Mouse (Mus musculus): ENCODE results near the gene Capn1. TPM values are rescaled to one million over a fixed set of nuclear protein-coding genes. Genes with fewer than 3 reads are reported as not detected.
A peak's percentile ranks its signal among the peaks of the same experiment; 100 is the strongest.

The Capn1 gene
- polyA plus RNA-seq, 1 experiment from 2014 or later, result 16.1 TPM

DNA sequence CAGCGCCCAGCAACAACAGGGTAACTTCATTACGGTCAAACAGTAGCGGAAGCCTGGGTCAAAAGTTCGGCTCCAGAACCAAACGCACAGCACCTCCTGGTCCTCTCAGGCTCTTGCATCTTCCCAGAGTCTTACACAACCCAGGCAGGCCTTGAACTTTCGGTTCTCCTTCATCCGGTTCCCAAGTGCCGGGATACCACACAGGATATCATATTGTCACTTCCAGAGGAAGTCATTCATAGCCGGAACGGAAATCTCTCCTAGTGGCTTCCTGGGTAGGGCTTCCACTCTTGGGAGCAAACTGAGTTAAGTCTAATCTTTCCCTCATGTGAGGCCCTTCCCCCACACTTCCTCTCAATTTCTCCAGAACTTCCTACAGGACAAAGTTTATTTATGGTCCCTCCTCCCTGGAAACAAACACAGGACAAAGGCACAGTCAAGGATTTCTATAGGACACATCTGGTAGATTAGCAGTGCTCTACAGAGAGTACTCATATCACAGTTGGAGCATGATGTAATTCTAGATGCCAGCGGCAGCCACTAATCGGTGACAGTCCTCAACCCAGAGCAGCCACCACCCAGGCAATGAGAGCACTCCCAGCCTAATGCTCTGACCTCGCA, 63.5 kb downstream of the Capn1 start:
- peak overlapping the region; percentile 27; the same call in 1 of the 2 replicates for H3K27ac ChIP-seq (ENCODE audit: low read length)
- H3K4me2 ChIP-seq (replicated peaks; ENCODE audit: low read depth, low read length), result no peak overlapping the region
- H3K4me1 ChIP-seq (ENCODE audit: control insufficient read depth, insufficient read depth, low read length), result peaks cover 11% of the 10 kb centered on the region; the same call in 1 of the 2 replicates
- H3K27me3 ChIP-seq (ENCODE audit: control insufficient read depth, insufficient read depth, low read length), result no peaks in the 10 kb centered on the region
- no peak overlapping the region for H3K9ac ChIP-seq (replicated peaks; ENCODE audit: low read depth, low read length)
- 82% methylated on average over 13 of the region's 13 CpGs for WGBS
- H3K9me3 ChIP-seq (ENCODE audit: control insufficient read depth, low read depth, low read length), result no peaks in the 10 kb centered on the region
- no peak for ATAC-seq (ENCODE audit: insufficient number of reproducible peaks, insufficient read depth, low FRiP score, low read depth)
- peaks cover 61% of the 10 kb centered on the region for H3K36me3 ChIP-seq (ENCODE audit: control insufficient read depth, insufficient read depth, low read length)
- H3K4me3 ChIP-seq (ENCODE audit: low read depth, low read length), result no peak overlapping the region

DNA sequence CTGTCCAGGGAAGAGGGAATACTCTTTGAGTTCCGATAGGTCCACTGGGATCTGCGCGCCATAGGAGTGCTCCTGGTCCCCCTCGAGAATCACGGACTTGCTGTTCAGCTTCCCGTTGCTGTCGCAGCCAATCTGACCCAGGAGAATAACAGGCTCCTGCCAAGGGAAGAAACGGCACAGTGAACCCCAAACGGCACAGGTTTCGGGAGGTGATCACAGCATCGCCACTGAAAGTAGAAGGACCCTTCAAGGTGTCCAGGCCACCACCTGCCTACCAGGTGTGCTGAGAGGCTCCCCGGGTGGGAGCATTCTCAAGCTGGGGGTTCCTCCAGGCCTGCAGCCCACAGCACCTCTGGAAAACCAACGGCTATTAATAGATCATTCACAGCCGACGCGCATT, 64.1 kb downstream of the Capn1 start:
- Histone ChIP-seq H3K27ac (ENCODE audit: low read length) (no peak overlapping the region), H3K4me1 (ENCODE audit: control insufficient read depth, insufficient read depth, low read length) (peaks cover 11% of the 10 kb centered on the region; the same call in 1 of the 2 replicates), H3K36me3 (ENCODE audit: control insufficient read depth, insufficient read depth, low read length) (peaks cover 61% of the 10 kb centered on the region), H3K4me3 (ENCODE audit: low read depth, low read length) (no peak overlapping the region), H3K9ac (replicated peaks; ENCODE audit: low read depth, low read length) (no peak overlapping the region), H3K9me3 (ENCODE audit: control insufficient read depth, low read depth, low read length) (no peaks in the 10 kb centered on the region), H3K4me2 (replicated peaks; ENCODE audit: low read depth, low read length) (no peak overlapping the region), H3K27me3 (ENCODE audit: control insufficient read depth, insufficient read depth, low read length) (no peaks in the 10 kb centered on the region)
- ATAC-seq (ENCODE audit: insufficient number of reproducible peaks, insufficient read depth, low FRiP score, low read depth), result no peak
- WGBS, result 86% methylated on average over 16 of the region's 16 CpGs

DNA sequence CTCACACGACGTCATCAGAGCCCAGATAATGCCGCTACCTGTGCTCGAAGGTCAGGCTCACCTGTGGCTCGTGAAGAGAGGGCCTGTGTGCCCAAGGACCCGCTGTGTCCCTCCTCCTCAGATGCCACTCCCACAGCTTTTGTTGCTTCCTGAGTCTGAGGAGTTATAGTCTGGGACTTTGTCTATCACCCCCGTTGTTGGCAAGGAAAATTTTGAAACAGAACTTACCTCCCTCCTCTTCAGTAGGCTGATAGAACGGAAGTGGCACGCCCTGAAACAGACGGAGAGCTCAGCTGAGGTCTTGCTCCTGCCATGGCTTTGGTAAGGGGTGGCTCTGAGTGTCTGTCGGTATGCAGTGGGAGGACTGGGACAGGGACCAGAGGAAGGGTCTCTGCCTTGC, 65.5 kb downstream of the Capn1 start:
- 90% methylated on average over 11 of the region's 11 CpGs for WGBS

DNA sequence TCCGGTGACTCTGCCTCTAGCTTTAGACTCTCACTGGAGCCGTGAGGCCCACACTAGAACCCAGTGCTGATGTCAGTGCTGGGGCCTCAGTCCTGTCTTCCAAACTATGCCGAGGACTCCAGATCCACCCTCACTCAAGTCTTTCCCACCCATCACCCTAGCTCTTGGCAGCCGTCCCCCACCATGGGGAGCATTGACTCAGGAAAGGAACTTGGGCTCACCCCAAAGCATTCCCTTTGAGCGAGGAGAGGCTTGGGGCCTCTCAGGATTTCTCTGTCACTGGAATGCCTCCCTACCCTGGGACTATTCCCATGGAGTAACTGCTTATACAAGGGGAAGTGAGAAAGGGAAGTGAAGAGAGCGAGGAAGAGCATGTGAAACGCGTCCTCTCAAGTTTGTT, 69.8 kb downstream of the Capn1 start:
- ATAC-seq (ENCODE audit: insufficient number of reproducible peaks, insufficient read depth, low FRiP score, low read depth), result no peak
- H3K4me1 ChIP-seq (ENCODE audit: control insufficient read depth, insufficient read depth, low read length), result peaks cover 12% of the 10 kb centered on the region; the same call in 1 of the 2 replicates
- no peaks in the 10 kb centered on the region for H3K9me3 ChIP-seq (ENCODE audit: control insufficient read depth, low read depth, low read length)
- H3K27me3 ChIP-seq (ENCODE audit: control insufficient read depth, insufficient read depth, low read length), result no peaks in the 10 kb centered on the region
- H3K36me3 ChIP-seq (ENCODE audit: control insufficient read depth, insufficient read depth, low read length), result peaks cover 41% of the 10 kb centered on the region
- no peak overlapping the region for H3K4me3 ChIP-seq (ENCODE audit: low read depth, low read length)
- H3K4me2 ChIP-seq (replicated peaks; ENCODE audit: low read depth, low read length), result no peak overlapping the region
- H3K9ac ChIP-seq (replicated peaks; ENCODE audit: low read depth, low read length), result no peak overlapping the region
- peak overlapping the region; percentile 45; the same call in 1 of the 2 replicates for H3K27ac ChIP-seq (ENCODE audit: low read length)
- WGBS, result 58% methylated on average over 8 of the region's 8 CpGs

More for the DNA sequence above, 65.5 kb downstream of the Capn1 start:
- Histone ChIP-seq H3K36me3 (ENCODE audit: control insufficient read depth, insufficient read depth, low read length) (peaks cover 61% of the 10 kb centered on the region), H3K9ac (replicated peaks; ENCODE audit: low read depth, low read length) (no peak overlapping the region), H3K9me3 (ENCODE audit: control insufficient read depth, low read depth, low read length) (no peaks in the 10 kb centered on the region), H3K27me3 (ENCODE audit: control insufficient read depth, insufficient read depth, low read length) (no peaks in the 10 kb centered on the region), H3K4me1 (ENCODE audit: control insufficient read depth, insufficient read depth, low read length) (peaks cover 13% of the 10 kb centered on the region; the same call in 1 of the 2 replicates), H3K4me2 (replicated peaks; ENCODE audit: low read depth, low read length) (no peak overlapping the region), H3K4me3 (ENCODE audit: low read depth, low read length) (no peak overlapping the region), H3K27ac (ENCODE audit: low read length) (no peak overlapping the region)
- ATAC-seq (ENCODE audit: insufficient number of reproducible peaks, insufficient read depth, low FRiP score, low read depth), result no peak

DNA sequence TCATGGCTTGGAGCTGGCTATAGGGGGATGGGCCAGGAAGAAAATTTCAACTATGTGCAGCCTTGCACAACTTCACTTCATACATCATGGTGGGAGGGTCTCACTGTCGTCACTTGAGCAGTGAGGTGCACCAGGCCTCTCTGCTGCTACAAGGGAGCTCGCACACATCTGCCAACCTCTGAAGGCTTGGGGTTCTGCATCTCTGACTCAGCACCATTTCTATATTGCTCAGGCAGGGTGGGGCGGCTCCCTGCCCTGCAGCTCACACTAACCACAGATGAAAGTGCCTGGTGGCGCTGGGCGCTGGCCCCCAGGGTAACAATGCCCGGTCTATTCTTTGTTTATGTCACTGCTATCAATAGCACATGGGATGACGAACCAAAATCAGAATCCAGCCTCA, 70.7 kb downstream of the Capn1 start:
- Histone ChIP-seq H3K4me1 (ENCODE audit: control insufficient read depth, insufficient read depth, low read length) (peaks cover 12% of the 10 kb centered on the region; the same call in 1 of the 2 replicates), H3K9me3 (ENCODE audit: control insufficient read depth, low read depth, low read length) (no peaks in the 10 kb centered on the region), H3K27ac (ENCODE audit: low read length) (peak overlapping the region; percentile 45; the same call in 1 of the 2 replicates), H3K36me3 (ENCODE audit: control insufficient read depth, insufficient read depth, low read length) (peaks cover 39% of the 10 kb centered on the region), H3K4me3 (ENCODE audit: low read depth, low read length) (no peak overlapping the region), H3K9ac (replicated peaks; ENCODE audit: low read depth, low read length) (no peak overlapping the region; the same call in 1 of the 2 replicates), H3K4me2 (replicated peaks; ENCODE audit: low read depth, low read length) (no peak overlapping the region), H3K27me3 (ENCODE audit: control insufficient read depth, insufficient read depth, low read length) (no peaks in the 10 kb centered on the region)
- WGBS, result 58% methylated on average over 7 of the region's 7 CpGs
- ATAC-seq (ENCODE audit: insufficient number of reproducible peaks, insufficient read depth, low FRiP score, low read depth), result peak; percentile 48; the same call in 1 of the 2 replicates

DNA sequence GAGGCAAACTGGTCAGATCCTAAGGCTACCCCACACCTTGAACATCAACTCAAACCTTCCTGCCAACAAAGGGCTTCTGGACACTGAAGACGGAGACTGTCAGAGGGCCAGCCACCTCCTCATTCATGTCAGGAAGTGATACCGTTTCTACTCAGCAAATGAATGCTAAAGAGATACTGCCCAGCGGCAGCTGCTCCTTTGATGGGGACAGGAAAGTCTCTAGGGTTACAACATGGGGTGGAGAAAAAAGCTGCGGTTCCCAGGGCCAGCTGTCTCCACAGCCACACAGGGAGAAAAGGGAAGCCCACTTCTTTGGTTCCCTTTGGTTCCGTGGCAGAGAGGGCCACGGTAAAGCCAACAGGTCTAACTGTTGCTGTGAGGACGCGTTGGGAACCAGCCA, 71.6 kb downstream of the Capn1 start:
- no peak overlapping the region for H3K4me3 ChIP-seq (ENCODE audit: low read depth, low read length)
- H3K4me1 ChIP-seq (ENCODE audit: control insufficient read depth, insufficient read depth, low read length), result peaks cover 12% of the 10 kb centered on the region; the same call in 1 of the 2 replicates
- no peaks in the 10 kb centered on the region for H3K27me3 ChIP-seq (ENCODE audit: control insufficient read depth, insufficient read depth, low read length)
- H3K9ac ChIP-seq (replicated peaks; ENCODE audit: low read depth, low read length), result no peak overlapping the region
- H3K9me3 ChIP-seq (ENCODE audit: control insufficient read depth, low read depth, low read length), result no peaks in the 10 kb centered on the region
- H3K36me3 ChIP-seq (ENCODE audit: control insufficient read depth, insufficient read depth, low read length), result peaks cover 32% of the 10 kb centered on the region
- WGBS, result 79% methylated on average over 8 of the region's 8 CpGs
- no peak overlapping the region for H3K4me2 ChIP-seq (replicated peaks; ENCODE audit: low read depth, low read length)
- ATAC-seq (ENCODE audit: insufficient number of reproducible peaks, insufficient read depth, low FRiP score, low read depth), result no peak
- no peak overlapping the region for H3K27ac ChIP-seq (ENCODE audit: low read length)

DNA sequence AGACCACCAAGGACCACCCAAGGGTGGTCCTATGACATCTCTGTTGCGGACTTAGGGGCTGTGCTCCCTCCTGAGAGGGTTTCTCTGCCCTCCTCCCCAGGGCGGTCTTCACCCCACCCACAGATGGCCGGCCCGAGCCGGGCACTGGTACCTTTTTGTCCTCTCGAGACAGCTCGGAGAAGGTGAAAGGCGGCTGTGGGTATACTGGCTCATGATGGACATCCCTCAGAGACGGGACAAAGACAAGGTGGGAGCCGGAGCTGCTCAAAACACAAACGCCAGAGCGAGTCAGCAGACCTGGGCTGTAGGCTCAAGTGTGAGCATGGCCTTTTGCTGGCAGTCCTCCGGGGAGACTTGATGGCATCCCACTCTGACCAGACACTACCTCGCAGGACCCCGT, 72.3 kb downstream of the Capn1 start:
- Histone ChIP-seq H3K27ac (ENCODE audit: low read length) (no peak overlapping the region), H3K9ac (replicated peaks; ENCODE audit: low read depth, low read length) (no peak overlapping the region), H3K4me3 (ENCODE audit: low read depth, low read length) (no peak overlapping the region), H3K4me2 (replicated peaks; ENCODE audit: low read depth, low read length) (no peak overlapping the region), H3K9me3 (ENCODE audit: control insufficient read depth, low read depth, low read length) (no peaks in the 10 kb centered on the region), H3K4me1 (ENCODE audit: control insufficient read depth, insufficient read depth, low read length) (peaks cover 13% of the 10 kb centered on the region; the same call in 1 of the 2 replicates), H3K27me3 (ENCODE audit: control insufficient read depth, insufficient read depth, low read length) (no peaks in the 10 kb centered on the region), H3K36me3 (ENCODE audit: control insufficient read depth, insufficient read depth, low read length) (peaks cover 27% of the 10 kb centered on the region)
- WGBS, result 94% methylated on average over 15 of the region's 15 CpGs
- ATAC-seq (ENCODE audit: insufficient number of reproducible peaks, insufficient read depth, low FRiP score, low read depth), result no peak

DNA sequence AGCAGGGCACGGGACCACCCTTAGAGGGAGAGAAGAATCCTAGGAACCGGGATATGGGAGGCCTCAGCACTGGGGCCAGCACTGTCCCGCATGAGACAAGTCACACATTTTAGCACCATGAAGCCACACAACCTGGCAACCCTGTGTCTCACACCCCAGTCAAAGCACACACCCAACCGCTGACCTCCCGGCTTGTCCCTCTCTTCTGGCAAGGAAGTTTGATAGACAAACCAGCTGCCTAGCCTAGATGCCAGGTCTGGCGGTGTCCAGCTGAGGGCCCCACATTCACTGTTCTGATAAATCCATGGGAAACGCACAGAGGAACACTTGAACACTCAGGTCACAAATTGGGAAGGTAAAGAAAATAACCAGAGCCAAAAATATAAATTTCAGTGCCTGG, 73.1 kb downstream of the Capn1 start:
- ATAC-seq (ENCODE audit: insufficient number of reproducible peaks, insufficient read depth, low FRiP score, low read depth), result no peak
- H3K9ac ChIP-seq (replicated peaks; ENCODE audit: low read depth, low read length), result no peak overlapping the region
- peaks cover 22% of the 10 kb centered on the region for H3K36me3 ChIP-seq (ENCODE audit: control insufficient read depth, insufficient read depth, low read length)
- H3K27ac ChIP-seq (ENCODE audit: low read length), result no peak overlapping the region
- no peak overlapping the region for H3K4me2 ChIP-seq (replicated peaks; ENCODE audit: low read depth, low read length)
- no peak overlapping the region for H3K4me3 ChIP-seq (ENCODE audit: low read depth, low read length)
- WGBS, result 84% methylated on average over 7 of the region's 7 CpGs
- no peaks in the 10 kb centered on the region for H3K9me3 ChIP-seq (ENCODE audit: control insufficient read depth, low read depth, low read length)
- H3K27me3 ChIP-seq (ENCODE audit: control insufficient read depth, insufficient read depth, low read length), result no peaks in the 10 kb centered on the region
- H3K4me1 ChIP-seq (ENCODE audit: control insufficient read depth, insufficient read depth, low read length), result peaks cover 21% of the 10 kb centered on the region

DNA sequence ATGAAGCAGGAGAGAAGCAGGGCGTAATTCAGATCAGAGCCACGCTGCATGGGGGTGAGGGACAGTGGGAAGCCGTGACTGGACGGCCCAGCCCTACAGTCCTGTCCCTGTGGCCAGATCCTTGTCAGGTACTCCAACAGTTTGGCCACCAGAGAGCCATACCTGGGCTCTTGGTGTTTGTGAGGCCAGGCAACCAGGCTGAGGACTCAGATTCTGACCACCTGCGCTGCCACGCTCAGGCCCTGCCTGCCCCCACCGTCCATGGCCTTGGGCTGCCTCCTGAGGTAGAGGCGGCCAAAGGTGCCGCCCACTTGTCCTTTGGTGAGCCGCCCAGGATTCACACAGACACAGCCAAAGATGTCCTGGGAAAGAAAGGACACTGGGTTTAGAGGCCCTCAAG, 75.0 kb downstream of the Capn1 start:
- H3K4me3 ChIP-seq (ENCODE audit: low read depth, low read length), result no peak overlapping the region
- peaks cover 25% of the 10 kb centered on the region for H3K4me1 ChIP-seq (ENCODE audit: control insufficient read depth, insufficient read depth, low read length)
- 0 out of 2 replicates have a peak overlapping the region, but pooled peaks have one; percentile 27 for H3K27ac ChIP-seq (ENCODE audit: low read length)
- no peak overlapping the region for H3K9ac ChIP-seq (replicated peaks; ENCODE audit: low read depth, low read length)
- no peaks in the 10 kb centered on the region for H3K27me3 ChIP-seq (ENCODE audit: control insufficient read depth, insufficient read depth, low read length)
- H3K9me3 ChIP-seq (ENCODE audit: control insufficient read depth, low read depth, low read length), result no peaks in the 10 kb centered on the region
- H3K4me2 ChIP-seq (replicated peaks; ENCODE audit: low read depth, low read length), result no peak overlapping the region
- H3K36me3 ChIP-seq (ENCODE audit: control insufficient read depth, insufficient read depth, low read length), result peaks cover 18% of the 10 kb centered on the region
- 85% methylated on average over 10 of the region's 10 CpGs for WGBS
- no peak for ATAC-seq (ENCODE audit: insufficient number of reproducible peaks, insufficient read depth, low FRiP score, low read depth)

Data from stomach, embryonic 14.5 days (tissue).